Mouse (Mus musculus) thymus, adult 2 months (tissue): ENCODE results near the gene Nisch.

Source experiments
- CTCF ChIP-seq: fragments of 200-500 bp; IDR thresholded peaks from 2 replicates; pipeline ENCODE4 v1.5.1; 2012; ENCODE audit warnings: mild to moderate bottlenecking, control low read depth, low read length, moderate library complexity, borderline replicate concordance; ENCODE audit not compliant: control insufficient read depth, poor library complexity, insufficient read depth; ENCODE audit errors: extremely low read depth
- POLR2A ChIP-seq: fragments of 200-500 bp; IDR thresholded peaks from 2 replicates; pipeline ENCODE4 v1.6.1; 2012; ENCODE audit warnings: mild to moderate bottlenecking, low read length, control low read depth, moderate library complexity; ENCODE audit not compliant: control insufficient read depth, poor library complexity, insufficient read depth; ENCODE audit errors: extremely low read depth

DNA sequence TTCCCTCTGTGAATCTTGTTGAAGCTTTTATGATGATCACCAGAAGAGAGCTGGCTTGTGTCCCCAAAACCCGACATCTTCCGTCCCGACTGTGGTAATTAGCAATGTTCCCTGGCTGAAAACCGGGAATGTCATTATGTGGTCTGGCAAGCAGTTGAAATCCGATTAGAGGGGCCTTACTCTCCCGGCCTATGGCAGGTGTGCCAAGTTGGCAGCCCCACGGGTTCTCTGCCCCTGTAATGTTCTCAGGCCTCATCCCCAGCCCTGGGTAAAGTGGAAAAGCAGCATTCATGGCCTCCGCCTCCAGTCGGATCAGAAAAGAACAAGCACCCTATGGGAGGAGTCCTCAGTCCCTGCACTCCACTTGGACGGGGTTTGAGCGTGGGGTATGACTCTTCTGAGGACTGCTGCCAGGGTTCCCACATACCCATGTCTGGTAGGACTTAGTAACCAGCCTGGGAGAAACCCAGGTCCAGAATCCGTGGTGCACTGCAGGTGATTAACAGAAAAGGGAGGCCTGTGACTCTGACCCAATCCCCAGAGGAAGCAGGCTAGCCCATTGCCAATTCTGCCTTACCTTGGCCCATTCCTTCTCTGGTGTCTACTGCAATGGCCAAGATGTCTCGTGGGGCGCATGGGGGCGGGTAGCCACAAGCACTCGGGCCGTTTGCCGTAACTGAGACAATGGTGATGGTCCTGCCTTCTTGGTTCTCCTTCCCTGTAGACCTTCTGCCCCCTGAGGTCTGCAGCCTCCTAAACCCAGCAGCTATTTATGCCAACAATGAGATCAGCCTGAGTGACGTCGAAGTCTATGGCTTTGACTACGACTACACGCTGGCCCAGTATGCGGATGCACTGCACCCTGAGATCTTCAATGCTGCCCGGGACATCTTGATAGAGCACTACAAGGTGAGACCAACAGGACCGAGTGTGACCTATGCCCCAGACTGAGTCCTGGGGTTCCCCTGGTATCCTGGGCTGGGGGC lies 82.4 kb downstream of the Nisch start:
- TF ChIP-seq CTCF: no peak
- TF ChIP-seq POLR2A: no peak
